ENCODE assay signal across 21 mouse cellular contexts in genomic region chr5:122604894-122605293, GRCm38 (mm10). TPM values are rescaled to one million over a fixed set of nuclear protein-coding genes. Genes with fewer than 3 reads are reported as not detected.
DNase-seq lines count a peak whose midpoint lies in the region; ATAC-seq and TF ChIP-seq lines count a peak whose summit lies in the region.
"Had no signal": no experiment of that assay in that cellular context is flagged by ENCODE, and none has a peak within 500 bp of the region (broad histone marks: within the 10 kb centered on the region; RNA-seq: fewer than 3 reads in every experiment).

No protein-coding gene starts in this region.

- ATAC-seq in heart, embryonic 16.5 days (replicated peaks; ENCODE audit: extremely low read depth, insufficient read depth, low FRiP score) = no peak
- no peak for ATAC-seq in hindbrain, embryonic 14.5 days (ENCODE audit: low FRiP score)
- ATAC-seq: forebrain, embryonic 15.5 days; forebrain, postnatal 0 days had no signal

- WGBS in heart, embryonic 10.5 days = 67% methylated on average over 2 of the region's 2 CpGs
- WGBS in heart, embryonic 16.5 days = 56% methylated on average over 2 of the region's 2 CpGs
- 76% methylated on average over 2 of the region's 2 CpGs for WGBS in hindbrain, embryonic 14.5 days

- intact Hi-C loops in heart, postnatal 25 days (cut with DNase I) = no loop called here

- no peaks in the 10 kb centered on the region for H3K79me2 ChIP-seq in myocyte (ENCODE audit: control insufficient read depth, insufficient read depth)

- DNase-seq in heart, embryonic 10.5 days (ENCODE audit: low spot score) = no peak
- DNase-seq in heart, adult 18-20 months = no peak
- DNase-seq in heart, postnatal 25 days (ENCODE audit: low spot score) = no peak
- DNase-seq in hindbrain, embryonic 14.5 days (ENCODE audit: low spot score) = no peak
- DNase-seq: adrenal gland, adult 2 months; adrenal gland, postnatal 10 days; adrenal gland, postnatal 25 days; cerebellum, adult 11 months; cerebellum, adult 18-20 months; cerebellum, adult 8-10 months; cerebellum, adult 9-11 months; cerebellum, postnatal 14 days; cerebellum, postnatal 36 days; forebrain, postnatal 0 days had no signal

- H3K9me3 ChIP-seq in heart, embryonic 10.5 days = no peaks in the 10 kb centered on the region
- H3K9me3 ChIP-seq in heart, embryonic 16.5 days (replicated peaks; ENCODE audit: control insufficient read depth, low read length) = no peaks in the 10 kb centered on the region
- H3K9me3 ChIP-seq in hindbrain, embryonic 14.5 days (ENCODE audit: control insufficient read depth, low read length) = no peaks in the 10 kb centered on the region
- H3K9me3 ChIP-seq: embryonic facial prominence, embryonic 10.5 days; embryonic facial prominence, embryonic 12.5 days; forebrain, embryonic 12.5 days; forebrain, embryonic 15.5 days had no signal

- no peak overlapping the region for H3K9ac ChIP-seq in heart, embryonic 16.5 days (ENCODE audit: low read length)
- H3K9ac ChIP-seq in hindbrain, embryonic 14.5 days = no peak overlapping the region
- H3K9ac ChIP-seq: embryonic facial prominence, embryonic 12.5 days; forebrain, embryonic 12.5 days; forebrain, embryonic 15.5 days; forebrain, postnatal 0 days had no signal

- H3K27me3 ChIP-seq in heart, embryonic 10.5 days (ENCODE audit: insufficient read depth, poor library complexity, severe bottlenecking) = no peaks in the 10 kb centered on the region
- H3K27me3 ChIP-seq in heart, embryonic 16.5 days (ENCODE audit: control insufficient read depth, insufficient read depth, low read length) = no peaks in the 10 kb centered on the region
- H3K27me3 ChIP-seq in myocyte (ENCODE audit: control insufficient read depth, insufficient read depth, insufficient read length) = no peaks in the 10 kb centered on the region
- H3K27me3 ChIP-seq in hindbrain, embryonic 14.5 days (ENCODE audit: control insufficient read depth, insufficient read depth, low read length) = no peaks in the 10 kb centered on the region
- H3K27me3 ChIP-seq: embryonic facial prominence, embryonic 12.5 days; forebrain, embryonic 12.5 days; forebrain, embryonic 15.5 days had no signal

- no peak for TF ChIP-seq CTCF in cortical plate, adult 2 months (IDR thresholded peaks at IDR 0.05; ENCODE audit: extremely low read depth, insufficient read depth, low read length)

- H3K4me1 ChIP-seq in heart, embryonic 10.5 days = peaks cover 14% of the 10 kb centered on the region
- peaks cover 18% of the 10 kb centered on the region for H3K4me1 ChIP-seq in heart, embryonic 16.5 days (ENCODE audit: control insufficient read depth, insufficient read depth, low read length)
- H3K4me1 ChIP-seq in cortical plate, adult 2 months (ENCODE audit: control insufficient read depth, insufficient read depth, low read length) = peaks cover 7% of the 10 kb centered on the region
- H3K4me1 ChIP-seq in hindbrain, embryonic 14.5 days (replicated peaks; ENCODE audit: control insufficient read depth, insufficient read depth, low read length) = no peaks in the 10 kb centered on the region
- H3K4me1 ChIP-seq: embryonic facial prominence, embryonic 10.5 days; embryonic facial prominence, embryonic 12.5 days; forebrain, embryonic 12.5 days had no signal

- H3ac ChIP-seq in myocyte (ENCODE audit: control insufficient read depth, insufficient read length) = no peak overlapping the region

- H3K4me3 ChIP-seq in heart, embryonic 10.5 days = no peak overlapping the region
- H3K4me3 ChIP-seq in heart, embryonic 16.5 days (ENCODE audit: low read length) = no peak overlapping the region
- H3K4me3 ChIP-seq in cortical plate, adult 2 months (ENCODE audit: insufficient read depth, low read length) = no peak overlapping the region
- H3K4me3 ChIP-seq in myocyte = no peak overlapping the region
- no peak overlapping the region for H3K4me3 ChIP-seq in hindbrain, embryonic 14.5 days (replicated peaks; ENCODE audit: low read length)
- H3K4me3 ChIP-seq: embryonic facial prominence, embryonic 10.5 days; embryonic facial prominence, embryonic 12.5 days; forebrain, embryonic 12.5 days; forebrain, embryonic 15.5 days had no signal

- no peak overlapping the region for H3K4me2 ChIP-seq in heart, embryonic 16.5 days (ENCODE audit: low read depth, low read length)
- no peak overlapping the region for H3K4me2 ChIP-seq in myocyte (ENCODE audit: low read depth)
- H3K4me2 ChIP-seq in hindbrain, embryonic 14.5 days (replicated peaks) = no peak overlapping the region
- H3K4me2 ChIP-seq: embryonic facial prominence, embryonic 12.5 days; forebrain, embryonic 12.5 days; forebrain, embryonic 15.5 days had no signal

- peaks cover 62% of the 10 kb centered on the region for H3K36me3 ChIP-seq in heart, embryonic 10.5 days
- H3K36me3 ChIP-seq in heart, embryonic 16.5 days (ENCODE audit: control insufficient read depth, insufficient read depth) = peaks cover 17% of the 10 kb centered on the region; the same call in 1 of the 2 replicates
- peaks cover 39% of the 10 kb centered on the region for H3K36me3 ChIP-seq in myocyte (ENCODE audit: control insufficient read depth, insufficient read depth)
- H3K36me3 ChIP-seq in hindbrain, embryonic 14.5 days (replicated peaks; ENCODE audit: control insufficient read depth, insufficient read depth) = peaks cover 86% of the 10 kb centered on the region

- H3K27ac ChIP-seq in heart, embryonic 10.5 days = peak overlapping the region; percentile 64; the same call in 1 of the 2 replicates
- H3K27ac ChIP-seq in heart, embryonic 16.5 days (ENCODE audit: low read length) = peak overlapping the region; percentile 46; the same call in 1 of the 2 replicates
- peak overlapping the region; percentile 87; the same call in 1 of the 2 replicates for H3K27ac ChIP-seq in cortical plate, adult 2 months (ENCODE audit: insufficient read depth, low read length)
- no peak overlapping the region for H3K27ac ChIP-seq in hindbrain, embryonic 14.5 days
- H3K27ac ChIP-seq: embryonic facial prominence, embryonic 10.5 days; embryonic facial prominence, embryonic 12.5 days; forebrain, embryonic 12.5 days; forebrain, embryonic 15.5 days had no signal

- no peak for TF ChIP-seq POLR2A in cortical plate, adult 2 months (IDR thresholded peaks at IDR 0.05; ENCODE audit: extremely low read depth, insufficient read depth, low read length)
- TF ChIP-seq POLR2A in myocyte (IDR thresholded peaks at IDR 0.05; ENCODE audit: insufficient read length, low read depth) = no peak

TF ChIP-seq in myocyte, 11 proteins besides CTCF, POLR2A, EP300 and RAD21:
- TF ChIP-seq TCF12 (IDR thresholded peaks at IDR 0.05; ENCODE audit: insufficient read depth, poor library complexity, severe bottlenecking) = no peak
- TF ChIP-seq REST (IDR thresholded peaks at IDR 0.05; ENCODE audit: insufficient read depth, insufficient read length) = no peak
- TF ChIP-seq USF1 (IDR thresholded peaks at IDR 0.05; ENCODE audit: low read depth) = no peak
- no peak for TF ChIP-seq E2F4 (IDR thresholded peaks at IDR 0.05; ENCODE audit: insufficient read depth)
- TF ChIP-seq MYOD1 (IDR thresholded peaks at IDR 0.05; ENCODE audit: control insufficient read depth in 1 of 3, insufficient read length in 2 of 3, low read depth in 2 of 3) = peak in 2 of 3 experiments; percentile 53 to 63
- TF ChIP-seq SRF (IDR thresholded peaks at IDR 0.05; ENCODE audit: control insufficient read depth, insufficient read length, low read depth) = no peak
- no peak for TF ChIP-seq TCF3 (IDR thresholded peaks at IDR 0.05; ENCODE audit: insufficient read length, low read depth)
- no peak for TF ChIP-seq CEBPB (IDR thresholded peaks at IDR 0.05; ENCODE audit: insufficient read depth, poor library complexity, severe bottlenecking)
- TF ChIP-seq MAX (IDR thresholded peaks at IDR 0.05; ENCODE audit: low read depth) = no peak

RNA-seq across cellular contexts. Expression of gene Ift81, which starts 9.4 kb away (rescaled TPM):
- polyA plus RNA-seq in heart, embryonic 10.5 days (2016; fragmentation: Nextera tagmentation; extraction: Ambion mirVana) = 25.2 and 35.2 TPM in 2 replicates
- 10 to 100 TPM; 68.8 to 69.9 TPM for total RNA-seq in heart, adult 18-20 months (2021)
- polyA plus RNA-seq in heart, embryonic 16.5 days (2015; fragmentation: Nextera tagmentation; extraction: Ambion mirVana) = 30.6 and 33.1 TPM in 2 replicates
- total RNA-seq in heart, postnatal 25 days (2021) = 10 to 100 TPM; 67.4 to 68.3 TPM
- polyA plus RNA-seq in cortical plate, adult 2 months (2012; rRNA removed) = 21.8 and 25.5 TPM in 2 replicates
- polyA plus RNA-seq in myocyte (2012; fragmentation: generic; extraction: Trizol) = 5.6 TPM
- polyA plus RNA-seq in hindbrain, embryonic 14.5 days (2014; fragmentation: Nextera tagmentation; extraction: Ambion mirVana) = 60.5 and 61.9 TPM in 2 replicates

RNA-seq across cellular contexts. Expression of gene P2rx7, which starts 38.8 kb away (rescaled TPM):
- 0.33 and 0.47 TPM in 2 replicates for polyA plus RNA-seq in heart, embryonic 10.5 days (2016; fragmentation: Nextera tagmentation; extraction: Ambion mirVana)
- total RNA-seq in heart, adult 18-20 months (2021) = 1 to 10 TPM; 2.9 to 3.1 TPM
- polyA plus RNA-seq in heart, embryonic 16.5 days (2015; fragmentation: Nextera tagmentation; extraction: Ambion mirVana) = 2.0 and 2.7 TPM in 2 replicates
- total RNA-seq in heart, postnatal 25 days (2021) = 1 to 10 TPM; 3.2 to 3.9 TPM
- 18.7 and 18.9 TPM in 2 replicates for polyA plus RNA-seq in cortical plate, adult 2 months (2012; rRNA removed)
- polyA plus RNA-seq in myocyte (2012; fragmentation: generic; extraction: Trizol) = 2.2 TPM
- polyA plus RNA-seq in hindbrain, embryonic 14.5 days (2014; fragmentation: Nextera tagmentation; extraction: Ambion mirVana) = 3.7 and 4.0 TPM in 2 replicates
